Mouse (Mus musculus): Measurements from ENCODE around the gene Ccdc91. TPM values are rescaled to one million over a fixed set of nuclear protein-coding genes. Genes with fewer than 3 reads are reported as not detected.

Gene Ccdc91
- polyA plus RNA-seq, 1 experiment from 2014 or later, result 33.2 TPM

Other genes starting within 250 kb of the Ccdc91 start
- 1.6 and 1.7 TPM in 2 replicates for gene Pthlh, start 211.6 kb upstream of the Ccdc91 start, polyA plus RNA-seq (2014; fragmentation: Nextera tagmentation; extraction: Ambion mirVana)

Measured in neural tube, embryonic 11.5 days (tissue).